Mouse (Mus musculus): ENCODE results near the gene Olfr874. TPM values are rescaled to one million over a fixed set of nuclear protein-coding genes. Genes with fewer than 3 reads are reported as not detected.
"Not testable (repeated sequence)": the region's sequence is repeated elsewhere in the genome, so short reads cannot be mapped to it uniquely, and the experiment has no call there.

Olfr874 gene
- polyA plus RNA-seq, 1 experiment from 2014 or later: not detected

DNA sequence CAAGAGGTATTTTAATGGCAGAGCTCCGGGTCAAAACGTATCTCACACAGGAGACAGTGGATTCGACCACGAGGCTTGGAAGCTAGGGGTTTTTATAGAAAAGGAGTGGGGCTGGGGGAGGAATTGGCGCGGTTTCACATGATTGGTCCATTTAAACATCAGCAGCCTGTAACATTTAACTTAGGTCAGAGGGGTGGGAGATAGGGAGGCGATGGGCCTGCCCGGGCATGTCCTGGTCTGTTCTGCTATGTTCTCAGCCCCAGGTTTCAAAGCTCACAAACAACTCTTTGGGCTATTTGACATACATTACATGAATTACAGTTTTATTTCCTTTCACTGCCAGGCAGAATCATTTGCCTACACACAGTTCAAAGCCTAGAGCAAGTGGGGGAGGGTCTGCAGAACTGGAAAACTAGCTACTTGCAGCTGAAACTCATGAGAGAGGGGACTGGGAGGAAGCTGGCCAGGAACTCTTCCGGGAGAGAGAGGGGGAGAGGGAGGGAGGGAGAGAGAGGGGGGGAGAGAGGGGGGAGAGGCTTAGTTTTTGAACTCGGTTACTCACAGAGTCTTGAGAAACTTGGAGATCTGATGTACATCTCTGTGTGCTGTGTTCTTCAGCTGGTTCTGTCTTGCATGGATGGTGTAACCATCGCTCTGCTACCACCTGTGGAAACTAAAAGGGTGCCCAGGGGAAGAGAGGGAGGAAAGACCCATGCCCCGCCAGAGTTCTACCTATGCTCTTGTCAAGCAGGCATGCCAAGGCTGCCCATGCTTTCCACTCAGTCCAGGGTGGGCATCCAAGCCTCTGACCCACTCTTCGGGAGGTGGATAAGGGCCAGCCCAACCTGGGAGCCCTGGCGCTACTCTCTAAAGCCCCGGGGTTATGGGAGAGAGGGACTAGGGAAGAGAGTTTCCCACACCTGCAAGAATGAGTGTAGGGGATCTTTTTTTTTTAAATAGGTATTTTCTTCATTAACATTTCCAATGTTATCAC, 38.8 kb downstream of the Olfr874 start:
- not testable (repeated sequence) for H3K36me3 ChIP-seq; H3K9me3 ChIP-seq; ATAC-seq (ENCODE audit: insufficient number of reproducible peaks, insufficient read depth, low FRiP score, low TSS enrichment, low read depth); H3K4me1 ChIP-seq; H3K27me3 ChIP-seq
- 50% methylated on average over 11 of the region's 15 CpGs for WGBS
- Histone ChIP-seq H3K27ac (peak overlapping the region; percentile 33; the same call in 1 of the 2 replicates), H3K4me2 (peak overlapping the region; percentile 57), H3K9ac (peak overlapping the region; percentile 66; the same call in 1 of the 2 replicates), H3K4me3 (peak overlapping the region; percentile 30; the same call in 1 of the 2 replicates)

DNA sequence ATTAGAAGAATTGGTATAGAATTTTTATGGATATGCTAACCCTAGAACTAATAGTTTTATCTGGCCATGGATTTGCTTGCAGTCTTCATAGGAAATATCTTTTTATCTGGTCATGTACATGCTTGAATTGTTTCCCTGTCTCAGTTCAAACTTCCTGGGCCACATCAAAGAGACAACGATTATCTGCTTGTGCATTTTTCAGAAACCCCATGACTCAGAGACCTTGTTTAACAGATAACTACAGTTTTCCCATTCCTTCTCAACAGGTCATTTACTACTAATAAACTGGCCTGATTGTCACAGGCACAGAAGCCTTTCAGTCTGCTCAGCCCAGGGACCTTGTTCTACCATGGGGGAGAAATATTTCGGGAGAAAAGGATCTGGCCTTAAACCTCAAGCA, 41.5 kb downstream of the Olfr874 start:
- Histone ChIP-seq H3K9ac (no peak overlapping the region), H3K4me2 (no peak overlapping the region)
- WGBS: 70% methylated on average over 2 of the region's 2 CpGs

More for the DNA sequence above, 41.5 kb downstream of the Olfr874 start:
- H3K9me3 ChIP-seq: no peaks in the 10 kb centered on the region
- no peak overlapping the region for H3K27ac ChIP-seq
- no peaks in the 10 kb centered on the region for H3K27me3 ChIP-seq
- no peak overlapping the region for H3K4me3 ChIP-seq
- no peak for ATAC-seq (ENCODE audit: insufficient number of reproducible peaks, insufficient read depth, low FRiP score, low TSS enrichment, low read depth)
- H3K4me1 ChIP-seq: peaks cover 6% of the 10 kb centered on the region
- no peaks in the 10 kb centered on the region for H3K36me3 ChIP-seq

Other genes starting within 250 kb of the Olfr874 start
- 39.5 and 41.7 TPM in 2 replicates for gene Esam, start 217.0 kb upstream of the Olfr874 start, polyA plus RNA-seq (2015; fragmentation: Nextera tagmentation; extraction: Ambion mirVana)
- 1.5 and 1.6 TPM in 2 replicates for gene Vsig2, start 205.9 kb upstream of the Olfr874 start, polyA plus RNA-seq (2015; fragmentation: Nextera tagmentation; extraction: Ambion mirVana)
- gene Nrgn, start 192.2 kb upstream of the Olfr874 start, polyA plus RNA-seq (2015; fragmentation: Nextera tagmentation; extraction: Ambion mirVana): 8.6 and 10.3 TPM in 2 replicates
- gene Siae, start 189.4 kb upstream of the Olfr874 start, polyA plus RNA-seq (2015; fragmentation: Nextera tagmentation; extraction: Ambion mirVana): 9.5 and 10.0 TPM in 2 replicates
- 6.5 and 10.2 TPM in 2 replicates for gene Spa17, start 131.4 kb upstream of the Olfr874 start, polyA plus RNA-seq (2015; fragmentation: Nextera tagmentation; extraction: Ambion mirVana)
- gene Tbrg1, start 87.8 kb upstream of the Olfr874 start, polyA plus RNA-seq (2015; fragmentation: Nextera tagmentation; extraction: Ambion mirVana): 173 and 182 TPM in 2 replicates
- 16.7 and 22.4 TPM in 2 replicates for gene Panx3, start 75.9 kb upstream of the Olfr874 start, polyA plus RNA-seq (2015; fragmentation: Nextera tagmentation; extraction: Ambion mirVana)
- gene Olfr160, start 28.9 kb upstream of the Olfr874 start, polyA plus RNA-seq (2015; fragmentation: Nextera tagmentation; extraction: Ambion mirVana): not detected in 2 replicates
- not detected in 2 replicates for gene Olfr875, start 26.8 kb downstream of the Olfr874 start, polyA plus RNA-seq (2015; fragmentation: Nextera tagmentation; extraction: Ambion mirVana)
- gene Olfr876, start 57.9 kb downstream of the Olfr874 start, polyA plus RNA-seq (2015; fragmentation: Nextera tagmentation; extraction: Ambion mirVana): not detected in 2 replicates
- gene Olfr877, start 109.2 kb downstream of the Olfr874 start, polyA plus RNA-seq (2015; fragmentation: Nextera tagmentation; extraction: Ambion mirVana): not detected in 2 replicates
- 0.04 TPM in 1 of 2 replicates, not detected in the other for gene Olfr145, start 151.6 kb downstream of the Olfr874 start, polyA plus RNA-seq (2015; fragmentation: Nextera tagmentation; extraction: Ambion mirVana)
- not detected in 2 replicates for gene Olfr878, start 172.7 kb downstream of the Olfr874 start, polyA plus RNA-seq (2015; fragmentation: Nextera tagmentation; extraction: Ambion mirVana)
- not detected in 2 replicates for gene Olfr881, start 246.7 kb downstream of the Olfr874 start, polyA plus RNA-seq (2015; fragmentation: Nextera tagmentation; extraction: Ambion mirVana)

Measured in embryonic facial prominence, embryonic 13.5 days (tissue).